Mouse (Mus musculus) intestine, postnatal 0 days (tissue): Measurements from ENCODE around the gene Numbl. TPM values are rescaled to one million over a fixed set of nuclear protein-coding genes. Genes with fewer than 3 reads are reported as not detected.

Source experiments
- ATAC-seq: fragments of 200-750 bp; cut with Nextera tagmentation; 2 replicates; pipeline ENCODE4 v1.8.0; 2017; ENCODE audit warnings: mild to moderate bottlenecking, moderate TSS enrichment, moderate library complexity
- H3K27ac ChIP-seq: fragments of 300-500 bp; sonication (generic); 2 replicates; pipeline ENCODE4 v1.5.1; 2014; ENCODE audit warnings: mild to moderate bottlenecking, low read depth, low read length, moderate library complexity
- H3K27me3 ChIP-seq: fragments of 300-500 bp; sonication (generic); replicated peaks from 2 replicates; pipeline ENCODE4 v1.6.1; 2014; ENCODE audit warnings: low read length, mixed read lengths; ENCODE audit not compliant: control insufficient read depth, insufficient read depth
- H3K36me3 ChIP-seq: fragments of 300-500 bp; sonication (generic); 2 replicates; pipeline ENCODE4 v1.6.1; 2014; ENCODE audit warnings: mild to moderate bottlenecking, moderate library complexity; ENCODE audit not compliant: control insufficient read depth, insufficient read depth
- H3K4me1 ChIP-seq: fragments of 300-500 bp; sonication (generic); replicated peaks from 2 replicates; pipeline ENCODE4 v1.6.1; 2014; ENCODE audit warnings: antibody characterized with exemption, low read length, mixed read lengths; ENCODE audit not compliant: control insufficient read depth, insufficient read depth
- H3K4me2 ChIP-seq: fragments of 300-500 bp; sonication (generic); replicated peaks from 2 replicates; pipeline ENCODE4 v1.6.1; 2014; ENCODE audit warnings: low read depth, mild to moderate bottlenecking, moderate library complexity
- H3K4me3 ChIP-seq: fragments of 300-500 bp; sonication (generic); 2 replicates; pipeline ENCODE4 v1.5.1; 2014; ENCODE audit warnings: low read depth, low read length
- H3K9ac ChIP-seq: fragments of 300-500 bp; sonication (generic); 2 replicates; pipeline ENCODE4 v1.6.1; 2014; ENCODE audit warnings: mild to moderate bottlenecking, low read depth, low read length
- H3K9me3 ChIP-seq: fragments of 300-500 bp; sonication (generic); 2 replicates; pipeline ENCODE4 v1.6.1; 2016; ENCODE audit warnings: mixed run types; ENCODE audit not compliant: control insufficient read depth
- CTCF ChIP-seq: sonication (generic); IDR thresholded peaks from 2 replicates; pipeline ENCODE4 v1.5.1; 2016; ENCODE audit warnings: low read depth, mild to moderate bottlenecking, control low read depth, antibody characterized with exemption, moderate library complexity
- WGBS: fragments of 180-500 bp; shearing (Covaris S2); extraction: QIAGEN DNeasy Blood & Tissue Kit; methylation state at CpG from one replicate; pipeline ENCODE4 v1.1.7; 2014; 5-methylcytosine and 5-hydroxymethylcytosine counted together
- polyA plus RNA-seq: library from polyadenylated mRNA; unstranded; fragments of >200 nt; fragmentation: Nextera tagmentation; extraction: Ambion mirVana; gene quantifications from 2 replicates; pipeline ENCODE4 v1.2.1, GENCODE M21; 2015

The Numbl gene
- polyA plus RNA-seq, 1 experiment from 2014 or later, result 7.5 TPM

- Histone ChIP-seq H3K36me3 (peaks cover 40% of the 10 kb centered on the region), H3K27me3 (no peaks in the 10 kb centered on the region), H3K4me3 (no peak overlapping the region), H3K9me3 (no peaks in the 10 kb centered on the region), H3K4me1 (no peaks in the 10 kb centered on the region), H3K9ac (no peak overlapping the region), H3K4me2 (no peak overlapping the region), H3K27ac (no peak overlapping the region)
- TF ChIP-seq CTCF, result no peak
- no peak for ATAC-seq
- 91% methylated on average over 12 of the region's 12 CpGs for WGBS
Measured at GRCm38 (mm10) chr7:27264761-27265160, 6.5 kb downstream of the Numbl start.

GRCm38 (mm10) chr7:27266515-27267128 is 8.4 kb downstream of the Numbl start:
- Histone ChIP-seq H3K9ac (no peak overlapping the region), H3K36me3 (peaks cover 46% of the 10 kb centered on the region)
- 81% methylated on average over 20 of the region's 20 CpGs for WGBS

GRCm38 (mm10) chr7:27271423-27271822 is 13.2 kb downstream of the Numbl start:
- ATAC-seq, result no peak

More at GRCm38 (mm10) chr7:27266515-27267128, 8.4 kb downstream of the Numbl start:
- Histone ChIP-seq H3K4me1 (no peaks in the 10 kb centered on the region), H3K27ac (no peak overlapping the region), H3K4me3 (no peak overlapping the region), H3K4me2 (no peak overlapping the region), H3K9me3 (no peaks in the 10 kb centered on the region), H3K27me3 (no peaks in the 10 kb centered on the region)
- no peak for ATAC-seq
- TF ChIP-seq CTCF, result no peak

GRCm38 (mm10) chr7:27273739-27274351 is 15.6 kb downstream of the Numbl start:
- H3K9me3 ChIP-seq, result no peaks in the 10 kb centered on the region
- H3K4me2 ChIP-seq, result peak overlapping the region; percentile 40; the same call in 1 of the 2 replicates
- H3K9ac ChIP-seq, result no peak overlapping the region
- peak; percentile 68 for TF ChIP-seq CTCF
- H3K4me3 ChIP-seq, result no peak overlapping the region
- no peak for ATAC-seq
- H3K4me1 ChIP-seq, result no peaks in the 10 kb centered on the region
- no peaks in the 10 kb centered on the region for H3K27me3 ChIP-seq
- no peak overlapping the region for H3K27ac ChIP-seq
- 63% methylated on average over 32 of the region's 32 CpGs for WGBS
- H3K36me3 ChIP-seq, result peaks cover 19% of the 10 kb centered on the region

More at GRCm38 (mm10) chr7:27271423-27271822, 13.2 kb downstream of the Numbl start:
- peaks cover 26% of the 10 kb centered on the region for H3K36me3 ChIP-seq
- H3K4me2 ChIP-seq, result no peak overlapping the region
- 92% methylated on average over 8 of the region's 8 CpGs for WGBS
- H3K4me1 ChIP-seq, result no peaks in the 10 kb centered on the region
- H3K27ac ChIP-seq, result no peak overlapping the region
- H3K27me3 ChIP-seq, result no peaks in the 10 kb centered on the region
- no peak overlapping the region for H3K4me3 ChIP-seq
- H3K9me3 ChIP-seq, result no peaks in the 10 kb centered on the region
- TF ChIP-seq CTCF, result peak; percentile 24
- H3K9ac ChIP-seq, result no peak overlapping the region

- Histone ChIP-seq H3K9me3 (no peaks in the 10 kb centered on the region), H3K36me3 (peaks cover 11% of the 10 kb centered on the region), H3K27me3 (no peaks in the 10 kb centered on the region), H3K4me3 (no peak overlapping the region), H3K9ac (no peak overlapping the region), H3K27ac (peak overlapping the region; percentile 23; the same call in 1 of the 2 replicates), H3K4me1 (no peaks in the 10 kb centered on the region), H3K4me2 (no peak overlapping the region)
- no peak for ATAC-seq
- TF ChIP-seq CTCF, result no peak
- 86% methylated on average over 4 of the region's 4 CpGs for WGBS
Measured at GRCm38 (mm10) chr7:27274916-27275315, 16.7 kb downstream of the Numbl start.

GRCm38 (mm10) chr7:27276021-27276420 is 17.8 kb downstream of the Numbl start:
- WGBS, result 53% methylated on average over 7 of the region's 7 CpGs
- H3K4me3 ChIP-seq, result no peak overlapping the region
- no peak overlapping the region for H3K4me2 ChIP-seq
- no peak for ATAC-seq
- H3K9ac ChIP-seq, result no peak overlapping the region
- no peaks in the 10 kb centered on the region for H3K9me3 ChIP-seq
- H3K4me1 ChIP-seq, result no peaks in the 10 kb centered on the region
- H3K36me3 ChIP-seq, result peaks cover 12% of the 10 kb centered on the region; the same call in 1 of the 2 replicates
- H3K27ac ChIP-seq, result no peak overlapping the region
- no peaks in the 10 kb centered on the region for H3K27me3 ChIP-seq
- no peak for TF ChIP-seq CTCF
